Mouse (Mus musculus): ENCODE data around the gene Olfr1048.
"Not testable (repeated sequence)": the region's sequence is repeated elsewhere in the genome, so short reads cannot be mapped to it uniquely, and the experiment has no call there.

The Olfr1048 gene

DNA sequence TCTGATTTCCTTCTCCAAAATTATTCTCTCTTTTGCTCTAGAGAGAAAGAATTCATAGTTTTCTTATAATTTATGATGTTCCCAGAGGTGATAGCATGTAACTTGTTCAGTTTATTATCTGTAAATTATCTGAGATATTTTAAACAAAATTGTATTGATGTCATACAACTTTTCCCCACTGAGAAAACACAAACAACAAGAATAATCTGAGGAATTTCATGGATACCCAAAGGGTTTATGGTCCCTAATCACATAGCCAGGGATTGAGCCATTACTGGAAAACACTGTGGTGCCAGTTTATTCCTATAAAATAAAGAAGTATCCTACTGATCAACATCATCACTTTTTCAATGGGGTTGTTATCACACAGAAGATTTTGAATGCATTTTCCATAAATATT lies at the start of gene Olfr1048:
Gene Olfr1048 (minus strand): TSS at position 101 of the 400 bp plus-strand sequence.
- DNase-seq (ENCODE audit: low read depth, low spot score) = no peak

DNA sequence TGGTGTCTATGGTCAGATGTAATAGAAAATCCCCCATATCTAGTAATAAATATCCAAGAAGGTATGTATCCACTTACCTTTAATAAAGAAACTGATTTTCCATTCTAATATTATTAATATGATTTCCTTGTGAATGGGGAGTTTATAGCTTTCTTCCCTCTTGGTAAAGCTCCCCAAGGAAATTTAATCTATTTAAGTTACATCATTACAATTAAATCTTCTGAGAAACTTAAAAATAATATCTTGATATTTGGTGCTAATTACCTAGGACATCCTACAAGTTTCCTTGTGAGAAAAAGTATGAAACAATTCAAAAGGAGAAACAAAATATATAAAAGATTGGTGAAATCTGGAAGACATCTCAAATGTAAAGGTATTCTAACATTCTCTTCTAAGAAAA lies 38.9 kb upstream of the Olfr1048 start, which contains the start of gene Olfr1051:
Gene Olfr1051 (minus strand): TSS at position 101 of the 400 bp plus-strand sequence.
- not testable (repeated sequence) for DNase-seq (ENCODE audit: low read depth, low spot score)

DNA sequence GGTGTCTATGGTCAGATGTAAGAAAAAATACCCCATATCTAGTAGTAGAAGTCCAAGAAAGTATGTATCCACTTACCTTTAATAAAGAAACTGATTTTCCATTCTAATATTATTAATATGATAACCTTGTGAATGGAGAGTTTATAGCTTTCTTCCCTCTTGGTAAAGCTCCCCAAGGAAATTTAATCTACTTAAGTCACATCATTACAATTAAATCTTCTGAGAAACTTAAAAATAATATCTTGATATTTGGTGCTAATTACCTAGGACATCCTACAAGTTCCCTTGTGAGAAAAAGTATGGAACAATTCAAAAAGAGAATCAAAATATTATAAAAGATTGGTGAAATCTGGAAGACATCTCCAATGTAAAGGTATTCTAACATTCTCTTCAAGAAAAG lies 18.1 kb upstream of the Olfr1048 start, which contains the start of gene Olfr1049:
Gene Olfr1049 (minus strand): TSS at position 101 of the 400 bp plus-strand sequence.
- not testable (repeated sequence) for DNase-seq (ENCODE audit: low read depth, low spot score)

DNA sequence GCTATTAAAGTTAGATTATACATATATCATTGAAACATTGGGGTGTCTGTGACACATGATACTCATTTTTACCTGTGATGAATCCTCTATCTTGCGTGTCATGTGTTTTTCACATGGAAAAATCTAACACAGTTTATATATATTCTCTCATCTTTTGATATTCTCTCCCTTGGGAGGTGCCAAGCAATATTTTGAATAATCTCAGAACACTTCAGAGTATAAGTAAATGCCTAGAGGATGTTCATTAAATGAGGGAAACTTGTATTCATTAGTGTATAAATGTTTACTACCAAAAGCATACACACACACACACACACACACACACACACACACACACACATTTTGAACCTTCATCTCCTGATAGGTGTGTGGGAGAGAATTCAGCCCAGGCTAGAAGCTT lies 8.8 kb downstream of the Olfr1048 start, which contains the start of gene Olfr1047:
Gene Olfr1047 (minus strand): TSS at position 101 of the 400 bp plus-strand sequence.
- DNase-seq (ENCODE audit: low read depth, low spot score) = no peak

DNA sequence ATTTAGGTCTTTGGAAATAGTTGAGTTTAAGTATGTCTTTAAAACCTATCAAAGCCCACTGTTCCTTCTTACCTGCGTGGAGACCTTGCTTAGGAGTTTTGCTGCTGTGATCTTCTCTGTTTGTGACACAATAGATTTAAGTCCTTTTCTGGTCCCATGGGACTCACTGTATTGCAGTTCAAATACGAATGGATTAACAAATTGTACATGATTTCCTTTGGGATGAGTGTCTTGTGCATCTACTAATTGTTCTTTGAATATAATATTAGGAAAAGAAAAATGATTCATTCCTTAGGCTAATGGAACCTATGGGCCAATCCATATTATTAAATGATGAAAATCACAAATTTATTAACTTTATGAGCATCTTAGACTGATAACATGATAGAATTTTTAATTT lies 20.9 kb downstream of the Olfr1048 start, which contains the start of gene Olfr1046:
Gene Olfr1046 (minus strand): TSS at position 101 of the 400 bp plus-strand sequence.
- DNase-seq (ENCODE audit: low read depth, low spot score) = no peak

DNA sequence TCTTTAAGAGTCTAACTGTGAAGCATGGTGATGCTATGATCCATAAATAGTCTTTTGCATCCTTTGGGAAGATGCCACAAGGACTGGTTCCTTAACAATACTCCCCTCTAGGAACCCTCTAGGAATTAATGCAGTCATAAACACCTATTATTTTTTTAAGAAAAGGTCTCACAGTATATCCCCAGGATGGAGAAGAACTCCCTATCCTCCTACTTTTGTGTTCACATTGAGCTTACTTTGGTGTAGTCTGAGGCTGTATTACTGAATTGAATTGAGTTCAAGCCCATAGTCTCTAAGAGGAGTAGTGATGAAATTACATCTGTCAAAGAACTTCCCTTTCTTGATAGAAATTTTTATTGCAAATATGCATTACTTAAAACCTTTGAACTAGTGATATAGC lies 37.2 kb downstream of the Olfr1048 start, which contains the start of gene Olfr1045:
Gene Olfr1045 (minus strand): TSS at position 101 of the 400 bp plus-strand sequence.
- no peak for DNase-seq (ENCODE audit: low read depth, low spot score)

DNA sequence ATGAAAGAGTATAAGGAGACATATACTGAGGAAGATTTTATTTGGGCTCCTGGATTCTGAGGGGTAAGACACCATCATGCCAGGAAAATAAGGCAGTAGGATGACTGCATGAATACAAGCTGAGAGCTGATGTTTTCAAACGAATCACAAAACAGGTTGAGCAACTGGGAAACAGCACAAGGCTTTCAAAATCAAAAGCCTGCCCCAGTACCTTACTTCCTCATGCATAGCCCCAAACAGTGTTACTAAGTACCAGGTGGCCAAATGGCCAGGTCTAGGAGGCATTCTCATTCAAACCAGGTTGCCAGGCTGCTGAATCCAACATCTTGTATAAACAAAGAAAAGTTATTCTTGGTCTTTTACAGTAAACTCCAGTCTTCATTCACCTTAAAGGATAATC lies 44.2 kb downstream of the Olfr1048 start:
- DNase-seq (ENCODE audit: low read depth, low spot score) = no peak

DNA sequence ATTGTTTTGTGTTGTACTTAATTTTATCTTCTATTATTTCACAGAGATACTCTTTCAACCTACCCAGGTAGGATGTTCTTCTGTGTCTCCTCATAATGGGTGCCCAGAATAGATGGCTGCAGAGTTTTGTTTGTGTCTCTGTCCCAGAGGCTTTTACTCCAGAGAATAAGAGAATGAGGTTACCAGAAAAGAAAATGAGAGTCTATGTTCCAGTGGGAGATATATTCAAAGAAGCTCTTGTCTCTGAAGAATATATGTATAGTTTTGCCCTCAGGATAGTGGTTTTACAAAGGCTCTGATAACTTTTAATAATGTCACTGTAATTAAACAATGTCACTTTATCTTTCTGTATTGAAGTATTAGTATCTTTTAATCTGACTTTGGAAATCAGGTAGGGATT lies 54.5 kb downstream of the Olfr1048 start, which contains the start of gene Olfr52:
Gene Olfr52 (minus strand): TSS at position 101 of the 400 bp plus-strand sequence.
- no peak for DNase-seq (ENCODE audit: low read depth, low spot score)
